Mouse (Mus musculus): ENCODE data around the gene Bin2. TPM values are rescaled to one million over a fixed set of nuclear protein-coding genes. Genes with fewer than 3 reads are reported as not detected.
A peak's percentile ranks its signal among the peaks of the same experiment; 100 is the strongest.

Bin2 gene
- polyA plus RNA-seq, 1 experiment from 2014 or later: 5.7 TPM

DNA sequence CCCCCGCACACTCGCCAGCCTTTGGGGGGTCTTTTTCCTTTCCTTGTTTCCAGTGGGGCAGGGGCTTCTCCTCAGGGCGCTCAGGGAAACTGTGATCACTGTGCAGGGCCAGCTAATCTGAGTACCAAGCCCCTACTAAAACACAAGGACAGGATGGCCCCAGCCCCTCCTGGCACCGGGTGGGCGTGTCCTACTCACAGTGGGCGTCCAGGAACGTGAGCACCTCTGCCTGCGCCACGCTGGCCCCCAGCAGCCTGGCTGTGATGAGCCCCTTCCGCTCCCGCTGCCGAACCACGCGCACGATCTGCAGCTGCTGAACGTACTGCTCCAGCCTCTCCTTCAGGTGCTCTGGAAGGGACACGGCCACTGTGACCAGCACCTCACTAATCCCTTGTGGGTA, 34.6 kb upstream of the Bin2 start:
- Histone ChIP-seq H3K4me2 (ENCODE audit: low read length) (peak overlapping the region; percentile 36), H3K36me3 (ENCODE audit: control insufficient read depth, insufficient read depth, low read length) (no peaks in the 10 kb centered on the region), H3K4me3 (ENCODE audit: low read depth, low read length) (no peak overlapping the region), H3K9ac (ENCODE audit: low read length) (no peak overlapping the region), H3K4me1 (replicated peaks; ENCODE audit: control insufficient read depth, insufficient read depth, low read length) (0 out of 2 replicates have a peak, but pooled peaks cover 6% of the 10 kb centered on the region), H3K9me3 (ENCODE audit: control insufficient read depth, low read length) (no peaks in the 10 kb centered on the region), H3K27me3 (replicated peaks; ENCODE audit: control insufficient read depth, insufficient read depth, low read length) (no peaks in the 10 kb centered on the region), H3K27ac (ENCODE audit: low read depth) (no peak overlapping the region)
- ATAC-seq (replicated peaks; ENCODE audit: low FRiP score, low TSS enrichment, low read depth): no peak
- no peak for DNase-seq (ENCODE audit: low spot score)
- WGBS: 9% methylated on average over 17 of the region's 17 CpGs

DNA sequence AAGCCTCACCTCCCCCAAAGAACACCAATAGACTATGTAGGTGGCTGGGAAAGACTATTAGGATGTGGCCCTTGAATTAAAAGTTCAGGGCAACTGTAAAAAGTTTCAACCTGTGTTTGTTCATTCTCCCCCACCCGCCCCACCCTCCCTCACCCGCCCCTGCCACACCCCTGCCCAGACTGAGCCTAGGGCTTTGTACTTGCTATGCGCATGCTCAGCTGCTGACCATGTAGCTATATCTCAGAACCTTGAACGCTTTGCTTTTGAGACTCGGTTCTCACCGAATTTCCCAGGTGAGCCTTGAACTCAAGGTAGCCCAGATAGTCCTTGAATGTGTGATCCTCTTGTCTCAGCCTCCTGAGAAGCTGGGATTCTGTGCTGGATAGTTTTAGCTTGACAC, 32.5 kb upstream of the Bin2 start:
- no peak for ATAC-seq (replicated peaks; ENCODE audit: low FRiP score, low TSS enrichment, low read depth)

DNA sequence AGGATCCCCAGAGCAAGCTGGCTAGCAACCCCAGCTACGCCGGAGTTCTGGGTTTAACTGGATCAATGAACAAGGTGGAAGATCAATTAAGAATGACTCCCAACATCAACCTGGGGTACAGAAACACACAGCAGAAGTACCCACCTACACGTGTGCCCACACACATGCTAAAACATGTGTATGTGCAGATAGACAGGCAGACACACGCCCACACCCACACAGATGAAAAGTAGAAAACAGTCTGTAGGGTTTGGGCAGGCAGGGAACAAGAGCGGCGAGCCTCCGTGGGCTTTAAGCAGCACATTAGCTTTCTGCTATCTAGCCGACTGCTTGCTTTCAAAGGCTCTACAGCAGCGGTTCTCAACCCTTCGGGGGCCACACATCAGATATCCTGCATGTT, 31.8 kb upstream of the Bin2 start:
- ATAC-seq (replicated peaks; ENCODE audit: low FRiP score, low TSS enrichment, low read depth) (no peak), DNase-seq (ENCODE audit: low spot score) (no peak)
- H3K36me3 ChIP-seq (ENCODE audit: control insufficient read depth, insufficient read depth, low read length): no peaks in the 10 kb centered on the region
- no peak overlapping the region for H3K9ac ChIP-seq (ENCODE audit: low read length)
- no peak overlapping the region for H3K4me2 ChIP-seq (ENCODE audit: low read length)
- H3K9me3 ChIP-seq (ENCODE audit: control insufficient read depth, low read length): no peaks in the 10 kb centered on the region
- no peak overlapping the region for H3K27ac ChIP-seq (ENCODE audit: low read depth)
- no peak overlapping the region for H3K4me3 ChIP-seq (ENCODE audit: low read depth, low read length)
- H3K27me3 ChIP-seq (replicated peaks; ENCODE audit: control insufficient read depth, insufficient read depth, low read length): no peaks in the 10 kb centered on the region
- 0 out of 2 replicates have a peak, but pooled peaks cover 6% of the 10 kb centered on the region for H3K4me1 ChIP-seq (replicated peaks; ENCODE audit: control insufficient read depth, insufficient read depth, low read length)
- WGBS: 63% methylated on average over 10 of the region's 10 CpGs

More for the DNA sequence above, 32.5 kb upstream of the Bin2 start:
- WGBS: 57% methylated on average over 6 of the region's 6 CpGs
- no peak overlapping the region for H3K4me2 ChIP-seq (ENCODE audit: low read length)
- no peak overlapping the region for H3K4me3 ChIP-seq (ENCODE audit: low read depth, low read length)
- H3K27ac ChIP-seq (ENCODE audit: low read depth): no peak overlapping the region
- no peaks in the 10 kb centered on the region for H3K36me3 ChIP-seq (ENCODE audit: control insufficient read depth, insufficient read depth, low read length)
- H3K4me1 ChIP-seq (replicated peaks; ENCODE audit: control insufficient read depth, insufficient read depth, low read length): 0 out of 2 replicates have a peak, but pooled peaks cover 6% of the 10 kb centered on the region
- H3K9me3 ChIP-seq (ENCODE audit: control insufficient read depth, low read length): no peaks in the 10 kb centered on the region
- H3K9ac ChIP-seq (ENCODE audit: low read length): no peak overlapping the region
- no peak for DNase-seq (ENCODE audit: low spot score)
- no peaks in the 10 kb centered on the region for H3K27me3 ChIP-seq (replicated peaks; ENCODE audit: control insufficient read depth, insufficient read depth, low read length)

DNA sequence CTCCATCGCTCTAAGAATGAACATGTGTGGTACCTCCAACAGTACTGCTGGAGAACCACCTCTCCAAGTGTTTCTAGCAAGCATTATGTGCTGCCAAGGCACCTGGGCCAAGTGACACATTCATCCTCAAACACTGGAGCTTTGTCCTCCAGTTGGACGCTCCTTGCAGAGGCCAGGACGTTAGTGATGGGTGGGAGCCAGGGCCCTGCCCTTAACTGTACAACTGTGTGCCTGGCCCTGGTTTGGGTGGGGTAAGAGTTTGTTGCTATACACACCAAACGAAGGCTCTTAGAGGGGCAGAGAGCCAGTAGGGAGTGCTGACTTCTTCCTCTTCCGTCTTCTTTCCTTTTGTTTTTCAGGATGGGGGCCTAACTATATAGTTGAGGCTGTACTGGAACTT, 31.1 kb upstream of the Bin2 start:
- ATAC-seq (replicated peaks; ENCODE audit: low FRiP score, low TSS enrichment, low read depth) (no peak), DNase-seq (ENCODE audit: low spot score) (no peak)
- 77% methylated on average over 5 of the region's 5 CpGs for WGBS

DNA sequence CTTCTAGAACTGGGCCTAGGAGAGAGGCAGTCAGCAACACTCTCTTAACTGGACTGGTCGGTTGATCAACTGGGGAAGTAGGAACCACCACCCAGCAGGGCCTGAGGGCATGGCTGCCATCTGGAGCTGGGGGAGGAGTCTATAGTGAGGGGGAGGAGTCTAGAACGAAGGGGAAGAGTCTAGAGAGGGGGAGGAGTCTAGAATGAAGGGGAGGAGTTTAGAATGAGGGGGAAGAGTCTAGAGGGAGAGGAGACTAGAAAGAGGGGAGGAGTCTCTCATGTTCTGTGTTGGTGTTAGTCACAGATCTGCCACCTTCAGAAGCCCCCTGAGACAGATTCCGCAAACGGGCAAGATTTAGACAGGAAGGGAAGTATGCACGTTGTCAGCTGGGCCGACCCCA, 30.0 kb upstream of the Bin2 start:
- DNase-seq (ENCODE audit: low spot score): no peak
- H3K4me2 ChIP-seq (ENCODE audit: low read length): no peak overlapping the region
- H3K9ac ChIP-seq (ENCODE audit: low read length): no peak overlapping the region
- H3K4me3 ChIP-seq (ENCODE audit: low read depth, low read length): no peak overlapping the region
- no peak overlapping the region for H3K27ac ChIP-seq (ENCODE audit: low read depth)
- ATAC-seq (replicated peaks; ENCODE audit: low FRiP score, low TSS enrichment, low read depth): no peak
- 0 out of 2 replicates have a peak, but pooled peaks cover 6% of the 10 kb centered on the region for H3K4me1 ChIP-seq (replicated peaks; ENCODE audit: control insufficient read depth, insufficient read depth, low read length)
- no peaks in the 10 kb centered on the region for H3K36me3 ChIP-seq (ENCODE audit: control insufficient read depth, insufficient read depth, low read length)
- no peaks in the 10 kb centered on the region for H3K27me3 ChIP-seq (replicated peaks; ENCODE audit: control insufficient read depth, insufficient read depth, low read length)
- no peaks in the 10 kb centered on the region for H3K9me3 ChIP-seq (ENCODE audit: control insufficient read depth, low read length)
- WGBS: 82% methylated on average over 6 of the region's 6 CpGs

More for the DNA sequence above, 31.1 kb upstream of the Bin2 start:
- Histone ChIP-seq H3K27ac (ENCODE audit: low read depth) (no peak overlapping the region), H3K9ac (ENCODE audit: low read length) (no peak overlapping the region), H3K4me1 (replicated peaks; ENCODE audit: control insufficient read depth, insufficient read depth, low read length) (0 out of 2 replicates have a peak, but pooled peaks cover 6% of the 10 kb centered on the region), H3K36me3 (ENCODE audit: control insufficient read depth, insufficient read depth, low read length) (no peaks in the 10 kb centered on the region), H3K4me2 (ENCODE audit: low read length) (no peak overlapping the region), H3K27me3 (replicated peaks; ENCODE audit: control insufficient read depth, insufficient read depth, low read length) (no peaks in the 10 kb centered on the region), H3K4me3 (ENCODE audit: low read depth, low read length) (no peak overlapping the region), H3K9me3 (ENCODE audit: control insufficient read depth, low read length) (no peaks in the 10 kb centered on the region)

DNA sequence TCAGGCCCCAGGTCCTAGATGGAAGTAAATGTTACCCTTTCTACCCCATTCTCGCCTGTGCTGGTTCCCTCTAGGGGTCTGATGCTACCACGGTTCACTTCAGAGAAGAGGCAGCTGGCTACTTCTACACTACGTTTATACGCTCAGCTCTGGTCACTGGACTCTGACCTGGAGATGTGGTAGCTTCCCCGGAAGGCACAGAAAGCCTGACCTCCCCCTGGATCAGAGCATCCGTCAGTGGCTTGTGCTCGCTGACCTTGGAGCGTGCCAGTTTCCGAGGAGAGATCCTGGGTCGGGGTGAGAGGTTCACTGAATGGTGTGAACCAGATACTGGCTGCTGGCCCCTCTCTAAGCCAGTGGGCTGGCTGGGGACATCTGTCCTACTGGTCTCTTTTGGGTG, 28.7 kb upstream of the Bin2 start:
- Histone ChIP-seq H3K27ac (ENCODE audit: low read depth) (no peak overlapping the region), H3K36me3 (ENCODE audit: control insufficient read depth, insufficient read depth, low read length) (no peaks in the 10 kb centered on the region), H3K4me1 (replicated peaks; ENCODE audit: control insufficient read depth, insufficient read depth, low read length) (no peaks in the 10 kb centered on the region), H3K4me3 (ENCODE audit: low read depth, low read length) (no peak overlapping the region), H3K27me3 (replicated peaks; ENCODE audit: control insufficient read depth, insufficient read depth, low read length) (no peaks in the 10 kb centered on the region), H3K4me2 (ENCODE audit: low read length) (no peak overlapping the region), H3K9me3 (ENCODE audit: control insufficient read depth, low read length) (no peaks in the 10 kb centered on the region), H3K9ac (ENCODE audit: low read length) (no peak overlapping the region)
- DNase-seq (ENCODE audit: low spot score): no peak
- ATAC-seq (replicated peaks; ENCODE audit: low FRiP score, low TSS enrichment, low read depth): no peak
- WGBS: 70% methylated on average over 10 of the region's 10 CpGs

DNA sequence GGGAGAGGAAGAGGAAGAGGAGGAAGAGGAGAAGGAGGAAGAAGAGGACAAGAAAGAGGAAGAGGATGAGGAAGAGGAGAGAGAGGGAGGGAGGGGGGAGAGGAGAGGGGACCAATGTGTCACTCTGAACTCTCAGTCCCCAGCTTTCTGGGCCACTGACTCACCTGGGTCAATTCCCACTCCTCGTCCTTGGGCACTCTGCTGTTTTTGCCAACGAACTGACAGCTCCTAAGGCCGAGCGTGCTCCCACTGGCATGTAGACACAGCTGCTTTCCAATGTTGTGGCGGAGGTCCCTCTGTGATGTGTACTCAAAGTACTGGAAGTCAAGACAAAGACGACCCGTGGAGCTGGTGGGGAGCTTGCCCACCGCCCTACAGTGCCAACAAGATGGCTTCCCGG, 25.1 kb upstream of the Bin2 start:
- Histone ChIP-seq H3K36me3 (ENCODE audit: control insufficient read depth, insufficient read depth, low read length) (no peaks in the 10 kb centered on the region), H3K9me3 (ENCODE audit: control insufficient read depth, low read length) (peaks cover 10% of the 10 kb centered on the region), H3K4me1 (replicated peaks; ENCODE audit: control insufficient read depth, insufficient read depth, low read length) (no peaks in the 10 kb centered on the region), H3K4me3 (ENCODE audit: low read depth, low read length) (no peak overlapping the region), H3K27ac (ENCODE audit: low read depth) (no peak overlapping the region), H3K9ac (ENCODE audit: low read length) (no peak overlapping the region), H3K27me3 (replicated peaks; ENCODE audit: control insufficient read depth, insufficient read depth, low read length) (no peaks in the 10 kb centered on the region), H3K4me2 (ENCODE audit: low read length) (no peak overlapping the region)
- ATAC-seq (replicated peaks; ENCODE audit: low FRiP score, low TSS enrichment, low read depth): no peak
- no peak for DNase-seq (ENCODE audit: low spot score)
- WGBS: 88% methylated on average over 9 of the region's 9 CpGs

DNA sequence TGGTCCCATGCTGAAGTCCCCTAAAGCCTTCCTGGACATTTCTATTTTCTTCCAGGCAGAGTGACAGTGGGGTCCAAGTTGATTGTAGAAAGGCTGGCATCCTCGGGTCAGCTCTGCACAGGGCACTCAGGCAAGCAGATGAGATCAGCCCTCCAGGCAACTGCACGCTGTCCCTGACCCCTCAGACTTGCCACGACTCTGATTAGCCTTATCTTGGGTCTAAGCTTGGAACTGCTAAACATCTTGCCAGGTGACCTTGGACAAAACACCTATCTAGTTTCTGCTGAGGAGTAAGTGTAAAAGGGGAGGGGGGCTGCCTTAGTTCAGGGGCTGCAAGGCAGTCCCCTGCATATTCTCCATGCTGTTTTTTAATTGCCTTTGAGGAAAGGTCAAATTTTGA, 22.6 kb upstream of the Bin2 start:
- no peaks in the 10 kb centered on the region for H3K27me3 ChIP-seq (replicated peaks; ENCODE audit: control insufficient read depth, insufficient read depth, low read length)
- ATAC-seq (replicated peaks; ENCODE audit: low FRiP score, low TSS enrichment, low read depth): no peak
- H3K27ac ChIP-seq (ENCODE audit: low read depth): no peak overlapping the region
- WGBS: 61% methylated on average over 3 of the region's 3 CpGs
- peaks cover 6% of the 10 kb centered on the region for H3K4me1 ChIP-seq (replicated peaks; ENCODE audit: control insufficient read depth, insufficient read depth, low read length)
- H3K4me2 ChIP-seq (ENCODE audit: low read length): no peak overlapping the region
- no peak overlapping the region for H3K4me3 ChIP-seq (ENCODE audit: low read depth, low read length)
- peaks cover 10% of the 10 kb centered on the region for H3K9me3 ChIP-seq (ENCODE audit: control insufficient read depth, low read length)
- no peak overlapping the region for H3K9ac ChIP-seq (ENCODE audit: low read length)
- H3K36me3 ChIP-seq (ENCODE audit: control insufficient read depth, insufficient read depth, low read length): no peaks in the 10 kb centered on the region
- DNase-seq (ENCODE audit: low spot score): no peak

DNA sequence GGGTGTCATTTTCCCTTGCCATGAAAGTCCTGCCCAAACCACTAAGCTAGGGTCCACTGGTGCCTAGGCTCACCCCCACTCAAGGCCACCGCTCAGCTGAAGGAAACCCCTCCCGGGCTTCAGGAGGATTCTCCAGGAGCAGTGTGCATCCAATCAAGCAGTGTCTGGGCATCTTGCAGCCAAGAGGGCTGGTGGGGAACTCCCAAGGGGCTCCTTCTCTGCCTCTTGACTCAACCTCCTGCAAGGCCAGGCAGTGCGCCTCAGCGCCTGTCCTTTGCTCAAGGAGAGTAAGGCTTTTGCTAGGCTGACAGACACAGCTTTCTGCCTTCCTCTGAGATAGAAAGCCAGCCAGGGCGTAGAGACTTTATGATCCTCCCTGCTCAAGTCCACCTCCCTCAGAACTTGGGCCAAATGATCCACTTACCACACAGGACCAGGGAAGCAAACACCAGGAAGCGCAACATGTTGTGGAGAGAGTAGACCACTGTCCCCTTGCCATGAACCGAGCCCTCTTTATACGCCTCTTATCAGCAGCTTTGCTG, 18.1 kb upstream of the Bin2 start, which contains the start of gene Cela1:
Gene Cela1, minus strand, starts transcription at position 492 of the 542 bp plus-strand sequence.
- ATAC-seq (replicated peaks; ENCODE audit: low FRiP score, low TSS enrichment, low read depth): no peak
- 0 out of 2 replicates have a peak within 1 kb of the TSS, but pooled peaks have one; percentile 25 for H3K27ac ChIP-seq (ENCODE audit: low read depth)

More for the DNA sequence above, 18.1 kb upstream of the Bin2 start, which contains the start of gene Cela1:
- no peak for DNase-seq (ENCODE audit: low spot score)
- Histone ChIP-seq H3K36me3 (ENCODE audit: control insufficient read depth, insufficient read depth, low read length) (no peaks in the 10 kb centered on the region), H3K4me1 (replicated peaks; ENCODE audit: control insufficient read depth, insufficient read depth, low read length) (peaks cover 8% of the 10 kb centered on the region), H3K9ac (ENCODE audit: low read length) (no peak within 1 kb of the TSS), H3K9me3 (ENCODE audit: control insufficient read depth, low read length) (peaks cover 10% of the 10 kb centered on the region), H3K4me2 (ENCODE audit: low read length) (peak within 1 kb of the TSS; percentile 22; the same call in 1 of the 2 replicates), H3K27me3 (replicated peaks; ENCODE audit: control insufficient read depth, insufficient read depth, low read length) (no peaks in the 10 kb centered on the region), H3K4me3 (ENCODE audit: low read depth, low read length) (no peak within 1 kb of the TSS)
- WGBS: 67% methylated on average over 8 of the region's 8 CpGs

Measured in intestine, embryonic 14.5 days (tissue).